Mouse (Mus musculus) intestine, postnatal 0 days (tissue): ENCODE data around the gene Pisd. TPM values are rescaled to one million over a fixed set of nuclear protein-coding genes. Genes with fewer than 3 reads are reported as not detected.
"Not testable (repeated sequence)": the region's sequence is repeated elsewhere in the genome, so short reads cannot be mapped to it uniquely, and the experiment has no call there.

Source experiments
- ATAC-seq: fragments of 200-750 bp; cut with Nextera tagmentation; 2 replicates; pipeline ENCODE4 v1.8.0; 2017; ENCODE audit warnings: mild to moderate bottlenecking, moderate TSS enrichment, moderate library complexity
- H3K27ac ChIP-seq: fragments of 300-500 bp; sonication (generic); 2 replicates; pipeline ENCODE4 v1.5.1; 2014; ENCODE audit warnings: mild to moderate bottlenecking, low read depth, low read length, moderate library complexity
- H3K27me3 ChIP-seq: fragments of 300-500 bp; sonication (generic); replicated peaks from 2 replicates; pipeline ENCODE4 v1.6.1; 2014; ENCODE audit warnings: low read length, mixed read lengths; ENCODE audit not compliant: control insufficient read depth, insufficient read depth
- H3K36me3 ChIP-seq: fragments of 300-500 bp; sonication (generic); 2 replicates; pipeline ENCODE4 v1.6.1; 2014; ENCODE audit warnings: mild to moderate bottlenecking, moderate library complexity; ENCODE audit not compliant: control insufficient read depth, insufficient read depth
- H3K4me1 ChIP-seq: fragments of 300-500 bp; sonication (generic); replicated peaks from 2 replicates; pipeline ENCODE4 v1.6.1; 2014; ENCODE audit warnings: antibody characterized with exemption, low read length, mixed read lengths; ENCODE audit not compliant: control insufficient read depth, insufficient read depth
- H3K4me2 ChIP-seq: fragments of 300-500 bp; sonication (generic); replicated peaks from 2 replicates; pipeline ENCODE4 v1.6.1; 2014; ENCODE audit warnings: low read depth, mild to moderate bottlenecking, moderate library complexity
- H3K4me3 ChIP-seq: fragments of 300-500 bp; sonication (generic); 2 replicates; pipeline ENCODE4 v1.5.1; 2014; ENCODE audit warnings: low read depth, low read length
- H3K9ac ChIP-seq: fragments of 300-500 bp; sonication (generic); 2 replicates; pipeline ENCODE4 v1.6.1; 2014; ENCODE audit warnings: mild to moderate bottlenecking, low read depth, low read length
- H3K9me3 ChIP-seq: fragments of 300-500 bp; sonication (generic); 2 replicates; pipeline ENCODE4 v1.6.1; 2016; ENCODE audit warnings: mixed run types; ENCODE audit not compliant: control insufficient read depth
- CTCF ChIP-seq: sonication (generic); IDR thresholded peaks from 2 replicates; pipeline ENCODE4 v1.5.1; 2016; ENCODE audit warnings: low read depth, mild to moderate bottlenecking, control low read depth, antibody characterized with exemption, moderate library complexity
- WGBS: fragments of 180-500 bp; shearing (Covaris S2); extraction: QIAGEN DNeasy Blood & Tissue Kit; methylation state at CpG from one replicate; pipeline ENCODE4 v1.1.7; 2014; 5-methylcytosine and 5-hydroxymethylcytosine counted together
- polyA plus RNA-seq: library from polyadenylated mRNA; unstranded; fragments of >200 nt; fragmentation: Nextera tagmentation; extraction: Ambion mirVana; gene quantifications from 2 replicates; pipeline ENCODE4 v1.2.1, GENCODE M21; 2015

The Pisd gene
- polyA plus RNA-seq, 1 experiment from 2014 or later: 69.8 TPM

DNA sequence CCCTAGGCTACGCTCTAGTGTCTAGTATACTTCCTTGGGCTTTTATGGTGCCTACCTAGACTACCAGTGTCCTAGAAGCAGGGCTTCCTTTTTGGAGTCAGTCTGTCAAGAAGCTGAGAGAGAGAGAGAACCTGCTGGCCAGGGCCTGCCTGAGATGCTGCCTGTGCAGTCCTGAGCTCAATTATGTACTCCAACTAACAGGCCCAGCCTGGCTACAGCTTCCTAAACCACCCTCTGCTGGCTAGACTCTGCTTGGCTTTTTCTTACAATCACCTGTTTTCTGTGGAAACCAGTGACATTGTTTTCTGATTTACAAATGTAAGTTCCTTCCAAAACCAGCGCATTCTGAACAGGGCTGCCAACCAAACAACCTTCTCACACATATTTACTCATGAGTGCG is 45.3 kb downstream of the Pisd start:
- no peaks in the 10 kb centered on the region for H3K9me3 ChIP-seq
- H3K36me3 ChIP-seq: peaks cover 31% of the 10 kb centered on the region
- no peaks in the 10 kb centered on the region for H3K27me3 ChIP-seq
- WGBS: 58% methylated on average over 3 of the region's 3 CpGs
- peaks cover 10% of the 10 kb centered on the region; the same call in 1 of the 2 replicates for H3K4me1 ChIP-seq
- no peak overlapping the region for H3K9ac ChIP-seq
- TF ChIP-seq CTCF: no peak
- H3K4me2 ChIP-seq: no peak overlapping the region
- H3K27ac ChIP-seq: 0 out of 2 replicates have a peak overlapping the region, but pooled peaks have one; percentile 15
- ATAC-seq: no peak
- no peak overlapping the region for H3K4me3 ChIP-seq

DNA sequence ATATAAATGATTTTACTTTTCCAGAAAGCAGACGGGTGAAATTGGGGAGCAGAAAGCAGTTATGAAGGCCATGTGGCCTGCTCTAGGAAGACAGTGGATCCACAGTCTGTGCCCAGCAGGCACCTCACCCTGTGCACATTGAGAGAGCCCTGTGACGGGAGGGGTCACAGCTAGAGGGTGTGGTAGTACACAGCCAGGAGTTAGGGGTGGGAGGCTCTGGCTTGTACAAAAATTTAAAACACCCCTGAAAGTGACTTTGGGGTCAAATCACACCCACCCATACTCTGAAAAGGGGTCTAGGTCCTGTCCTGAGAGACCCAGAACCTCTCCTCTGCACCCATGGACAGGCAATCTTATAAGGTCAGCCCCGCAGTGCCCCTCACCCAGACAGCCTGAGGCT is 48.7 kb downstream of the Pisd start:
- not testable (repeated sequence) for ATAC-seq, H3K4me1 ChIP-seq, H3K27me3 ChIP-seq

DNA sequence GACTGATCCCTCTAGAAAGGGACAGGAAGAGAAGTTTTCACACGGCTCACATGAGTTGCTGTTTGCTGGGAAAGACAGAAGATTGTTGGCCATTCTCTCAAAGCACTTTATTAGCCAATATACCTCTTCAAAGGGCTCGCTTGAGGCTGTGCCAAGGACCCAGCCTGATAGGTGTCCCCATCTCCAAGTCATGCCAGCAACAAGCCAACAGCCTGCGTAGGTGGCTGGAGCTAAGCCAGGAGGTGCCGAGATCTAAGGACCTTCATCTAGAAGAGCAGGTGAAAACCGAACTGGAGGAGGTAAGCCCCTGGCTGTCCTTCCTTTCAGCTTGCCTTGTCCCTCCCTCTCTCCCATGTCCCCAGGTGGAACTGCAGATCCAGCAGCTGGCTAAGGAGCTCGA is 49.7 kb downstream of the Pisd start:
- no peaks in the 10 kb centered on the region for H3K4me1 ChIP-seq
- no peak for TF ChIP-seq CTCF
- no peak overlapping the region for H3K9ac ChIP-seq
- 93% methylated on average over 6 of the region's 6 CpGs for WGBS
- H3K36me3 ChIP-seq: peaks cover 37% of the 10 kb centered on the region
- no peak overlapping the region for H3K4me2 ChIP-seq
- no peak overlapping the region for H3K27ac ChIP-seq
- no peaks in the 10 kb centered on the region for H3K9me3 ChIP-seq
- H3K27me3 ChIP-seq: no peaks in the 10 kb centered on the region
- no peak for ATAC-seq
- no peak overlapping the region for H3K4me3 ChIP-seq

More for the DNA sequence above, 48.7 kb downstream of the Pisd start:
- not testable (repeated sequence) for H3K27ac ChIP-seq, H3K9ac ChIP-seq, H3K4me3 ChIP-seq, H3K4me2 ChIP-seq, H3K9me3 ChIP-seq
- 76% methylated on average over 3 of the region's 3 CpGs for WGBS
- peaks cover 39% of the 10 kb centered on the region for H3K36me3 ChIP-seq

DNA sequence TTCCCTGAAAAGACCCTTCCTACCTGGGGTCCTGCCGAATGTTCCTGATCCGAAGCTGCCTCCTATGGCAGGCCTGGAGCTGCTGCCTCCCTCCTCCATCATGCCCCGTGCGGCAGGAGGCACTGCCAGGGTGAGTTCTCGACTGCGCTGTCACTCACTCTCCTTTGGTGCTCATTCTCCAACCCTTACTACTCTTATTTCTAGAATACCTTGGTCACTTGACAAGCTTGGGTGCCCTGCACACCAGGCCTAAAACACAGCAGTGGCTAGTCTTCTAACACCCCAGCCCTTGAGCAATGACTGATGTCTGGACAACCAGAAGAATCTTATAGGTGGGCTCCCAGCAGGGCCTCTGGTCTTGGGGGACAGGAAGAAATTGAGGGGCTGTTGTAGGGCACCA is 51.6 kb downstream of the Pisd start:
- not testable (repeated sequence) for H3K9ac ChIP-seq, ATAC-seq, H3K9me3 ChIP-seq, H3K4me1 ChIP-seq, H3K27ac ChIP-seq, H3K27me3 ChIP-seq, H3K4me3 ChIP-seq, H3K4me2 ChIP-seq
- 94% methylated on average over 6 of the region's 6 CpGs for WGBS
- H3K36me3 ChIP-seq: peaks cover 34% of the 10 kb centered on the region

DNA sequence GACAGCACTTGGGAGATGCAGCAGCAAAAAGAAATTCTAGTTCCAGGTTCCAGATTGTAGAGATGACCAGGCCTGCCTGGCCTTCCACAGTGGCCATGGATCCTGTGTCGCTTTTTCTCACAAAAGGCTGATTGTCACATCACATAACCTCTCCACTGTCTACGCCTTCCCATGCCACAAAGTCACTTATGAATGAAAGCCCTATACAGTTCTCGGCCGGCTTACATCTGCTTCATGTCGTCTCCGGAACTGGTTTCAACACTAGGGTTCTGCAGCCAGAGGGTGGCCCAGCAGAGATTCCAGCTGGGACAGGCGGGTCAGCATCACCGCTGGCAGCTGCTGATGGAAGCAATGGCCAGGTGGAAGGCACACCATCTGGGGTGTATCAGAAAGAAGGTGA is 56.6 kb downstream of the Pisd start:
- Histone ChIP-seq H3K4me1 (no peaks in the 10 kb centered on the region), H3K27me3 (no peaks in the 10 kb centered on the region), H3K4me3 (no peak overlapping the region), H3K9ac (no peak overlapping the region), H3K36me3 (0 out of 2 replicates have a peak, but pooled peaks cover 2% of the 10 kb centered on the region), H3K9me3 (0 out of 2 replicates have a peak, but pooled peaks cover 2% of the 10 kb centered on the region), H3K4me2 (no peak overlapping the region), H3K27ac (no peak overlapping the region)
- ATAC-seq: peak; percentile 36; the same call in 1 of the 2 replicates
- TF ChIP-seq CTCF: no peak
- WGBS: 84% methylated on average over 8 of the region's 8 CpGs

DNA sequence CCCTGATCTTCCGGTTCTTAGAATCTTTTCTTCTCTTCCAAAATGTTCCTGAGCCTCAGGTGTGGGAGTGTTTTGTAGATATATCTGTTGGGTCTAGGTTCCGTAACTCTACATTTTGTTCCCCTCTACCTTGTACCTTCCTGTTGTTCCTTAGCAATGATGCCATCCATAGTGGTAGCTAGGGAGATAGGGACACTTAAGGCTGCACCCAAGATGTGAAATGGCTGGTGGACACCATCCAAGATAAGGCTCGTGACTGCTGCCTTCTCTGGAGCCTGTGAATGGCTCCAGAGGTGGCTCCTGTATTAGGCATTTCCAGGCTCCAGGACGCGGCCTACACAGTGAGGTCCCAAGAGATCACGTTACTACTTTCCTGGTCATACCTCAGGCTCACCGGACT is 57.1 kb downstream of the Pisd start:
- H3K4me1 ChIP-seq: no peaks in the 10 kb centered on the region
- 0 out of 2 replicates have a peak, but pooled peaks cover 2% of the 10 kb centered on the region for H3K9me3 ChIP-seq
- 75% methylated on average over 7 of the region's 7 CpGs for WGBS
- H3K9ac ChIP-seq: no peak overlapping the region
- no peak for ATAC-seq
- no peaks in the 10 kb centered on the region for H3K27me3 ChIP-seq
- no peak overlapping the region for H3K27ac ChIP-seq
- H3K4me3 ChIP-seq: no peak overlapping the region
- H3K4me2 ChIP-seq: no peak overlapping the region
- no peaks in the 10 kb centered on the region for H3K36me3 ChIP-seq
- TF ChIP-seq CTCF: no peak

DNA sequence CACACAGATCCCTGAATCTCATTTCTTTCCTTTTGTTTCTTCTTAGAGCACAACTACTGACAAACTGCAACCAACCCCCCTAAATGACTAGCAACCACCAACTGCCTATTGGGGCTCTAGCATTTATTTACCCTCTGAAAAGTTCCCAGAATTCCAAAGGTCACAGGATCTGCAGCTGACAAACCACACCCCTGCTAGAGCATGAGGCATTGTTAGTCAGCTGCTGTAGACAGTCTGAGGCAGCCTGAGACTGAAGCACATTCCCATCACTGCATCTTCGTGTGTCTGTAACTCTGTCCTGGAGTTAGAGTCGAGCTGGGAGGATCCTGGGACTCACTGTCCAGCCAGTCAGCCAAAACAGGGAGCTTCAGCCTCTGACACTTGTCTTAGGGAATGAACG is 60.0 kb downstream of the Pisd start:
- WGBS: 51% methylated on average over 3 of the region's 3 CpGs
- not testable (repeated sequence) for H3K4me2 ChIP-seq, H3K4me3 ChIP-seq, H3K9me3 ChIP-seq, H3K27me3 ChIP-seq, H3K4me1 ChIP-seq, H3K36me3 ChIP-seq, H3K9ac ChIP-seq
- ATAC-seq: peak; percentile 74
- peak overlapping the region; percentile 35; the same call in 1 of the 2 replicates for H3K27ac ChIP-seq
